Mouse (Mus musculus): ENCODE data around the gene Slc35b1.

- TF ChIP-seq CTCF (IDR thresholded peaks at IDR 0.05; ENCODE audit: low read depth) (no peak), EP300 (IDR thresholded peaks at IDR 0.05; ENCODE audit: low read depth) (no peak)
Measured at GRCm38 (mm10) chr11:95350960-95351359, 33.5 kb upstream of the Slc35b1 start.

Data from liver, postnatal 0 days (tissue).